Mouse (Mus musculus) hindbrain, embryonic 10.5 days (tissue): ENCODE measurements around the gene 0610010K14Rik. TPM values are rescaled to one million over a fixed set of nuclear protein-coding genes. Genes with fewer than 3 reads are reported as not detected.

Experiments
- DNase-seq: peaks from one replicate; pipeline ENCODE4 v3.0.0-alpha.2; 2017; ENCODE audit warnings: low spot score
- H3K27ac ChIP-seq: fragments of 300-500 bp; sonication (generic); 2 replicates; pipeline ENCODE4 v1.5.1; 2016; ENCODE audit warnings: mild to moderate bottlenecking, moderate library complexity
- H3K27me3 ChIP-seq: fragments of 300-500 bp; sonication (generic); 2 replicates; pipeline ENCODE4 v1.6.1; 2016; ENCODE audit warnings: mild to moderate bottlenecking; ENCODE audit not compliant: poor library complexity, insufficient read depth, severe bottlenecking
- H3K36me3 ChIP-seq: fragments of 300-500 bp; sonication (generic); 2 replicates; pipeline ENCODE4 v1.6.1; 2016; ENCODE audit warnings: mild to moderate bottlenecking, moderate library complexity
- H3K4me1 ChIP-seq: fragments of 300-500 bp; sonication (generic); replicated peaks from 2 replicates; pipeline ENCODE4 v1.6.1; 2016; ENCODE audit warnings: mild to moderate bottlenecking
- H3K4me3 ChIP-seq: fragments of 300-500 bp; sonication (generic); 2 replicates; pipeline ENCODE4 v1.5.1; 2016; ENCODE audit warnings: mild to moderate bottlenecking, moderate library complexity
- H3K9me3 ChIP-seq: fragments of 300-500 bp; sonication (generic); 2 replicates; pipeline ENCODE4 v1.6.1; 2016; ENCODE audit warnings: mild to moderate bottlenecking, moderate library complexity
- WGBS: fragments of 180-500 bp; shearing (Covaris S2); methylation state at CpG from one replicate; pipeline ENCODE4 v1.1.7; 2016; 5-methylcytosine and 5-hydroxymethylcytosine counted together
- polyA plus RNA-seq: library from polyadenylated mRNA; unstranded; fragments of >200 nt; fragmentation: Nextera tagmentation; extraction: Ambion mirVana; gene quantifications from 2 replicates; pipeline ENCODE4 v1.2.1, GENCODE M21; 2016

The 0610010K14Rik gene
- polyA plus RNA-seq, 1 experiment from 2014 or later: 261 TPM

GRCm38 (mm10) chr11:70220323-70220722 lies 17.4 kb downstream of the 0610010K14Rik start:
- peaks cover 48% of the 10 kb centered on the region for H3K4me1 ChIP-seq
- H3K27ac ChIP-seq: peak overlapping the region; percentile 93
- peaks cover 67% of the 10 kb centered on the region for H3K27me3 ChIP-seq
- no peaks in the 10 kb centered on the region for H3K9me3 ChIP-seq
- WGBS: 1% methylated on average over 24 of the region's 24 CpGs
- DNase-seq: no peak
- peaks cover 22% of the 10 kb centered on the region for H3K36me3 ChIP-seq
- H3K4me3 ChIP-seq: peak overlapping the region; percentile 73

- 56% methylated on average over 7 of the region's 7 CpGs for WGBS
- Histone ChIP-seq H3K4me3 (peak overlapping the region; percentile 73), H3K9me3 (no peaks in the 10 kb centered on the region), H3K4me1 (peaks cover 52% of the 10 kb centered on the region), H3K27me3 (peaks cover 67% of the 10 kb centered on the region), H3K36me3 (peaks cover 22% of the 10 kb centered on the region), H3K27ac (peak overlapping the region; percentile 93)
- no peak for DNase-seq
Measured at GRCm38 (mm10) chr11:70219873-70220272, 17.8 kb downstream of the 0610010K14Rik start.

- Histone ChIP-seq H3K4me1 (peaks cover 62% of the 10 kb centered on the region), H3K27me3 (peaks cover 67% of the 10 kb centered on the region), H3K36me3 (peaks cover 22% of the 10 kb centered on the region), H3K4me3 (peak overlapping the region; percentile 73), H3K27ac (0 out of 2 replicates have a peak overlapping the region, but pooled peaks have one; percentile 16), H3K9me3 (no peaks in the 10 kb centered on the region)
- WGBS: 88% methylated on average over 15 of the region's 15 CpGs
- no peak for DNase-seq
Measured at GRCm38 (mm10) chr11:70218741-70219470, 18.8 kb downstream of the 0610010K14Rik start.

GRCm38 (mm10) chr11:70218039-70218438 lies 19.7 kb downstream of the 0610010K14Rik start:
- peaks cover 69% of the 10 kb centered on the region for H3K27me3 ChIP-seq
- H3K4me3 ChIP-seq: no peak overlapping the region
- no peak overlapping the region for H3K27ac ChIP-seq
- H3K9me3 ChIP-seq: no peaks in the 10 kb centered on the region
- WGBS: 91% methylated on average over 4 of the region's 4 CpGs
- no peak for DNase-seq
- H3K36me3 ChIP-seq: peaks cover 22% of the 10 kb centered on the region
- peaks cover 66% of the 10 kb centered on the region for H3K4me1 ChIP-seq

- H3K27me3 ChIP-seq: peaks cover 73% of the 10 kb centered on the region
- 50% methylated on average over 3 of the region's 3 CpGs for WGBS
- H3K4me1 ChIP-seq: peaks cover 52% of the 10 kb centered on the region
- DNase-seq: no peak
- H3K4me3 ChIP-seq: no peak overlapping the region
- H3K9me3 ChIP-seq: no peaks in the 10 kb centered on the region
- peaks cover 22% of the 10 kb centered on the region for H3K36me3 ChIP-seq
- no peak overlapping the region for H3K27ac ChIP-seq
Measured at GRCm38 (mm10) chr11:70216103-70216502, 21.6 kb downstream of the 0610010K14Rik start.

GRCm38 (mm10) chr11:70215301-70215700 lies 22.4 kb downstream of the 0610010K14Rik start:
- DNase-seq: no peak
- peak overlapping the region; percentile 50 for H3K4me3 ChIP-seq
- 9% methylated on average over 22 of the region's 22 CpGs for WGBS

GRCm38 (mm10) chr11:70214856-70215209 lies 22.9 kb downstream of the 0610010K14Rik start:
- Histone ChIP-seq H3K27ac (no peak overlapping the region), H3K4me3 (peak overlapping the region; percentile 50), H3K9me3 (no peaks in the 10 kb centered on the region), H3K4me1 (peaks cover 41% of the 10 kb centered on the region), H3K36me3 (peaks cover 22% of the 10 kb centered on the region), H3K27me3 (peaks cover 73% of the 10 kb centered on the region)
- 2% methylated on average over 18 of the region's 18 CpGs for WGBS
- DNase-seq: no peak

More at GRCm38 (mm10) chr11:70215301-70215700, 22.4 kb downstream of the 0610010K14Rik start:
- no peak overlapping the region for H3K27ac ChIP-seq
- peaks cover 45% of the 10 kb centered on the region for H3K4me1 ChIP-seq
- H3K36me3 ChIP-seq: peaks cover 22% of the 10 kb centered on the region
- H3K27me3 ChIP-seq: peaks cover 73% of the 10 kb centered on the region
- H3K9me3 ChIP-seq: no peaks in the 10 kb centered on the region

- Histone ChIP-seq H3K36me3 (peaks cover 22% of the 10 kb centered on the region), H3K27ac (peak overlapping the region; percentile 60; the same call in 1 of the 2 replicates), H3K9me3 (no peaks in the 10 kb centered on the region), H3K4me1 (peaks cover 36% of the 10 kb centered on the region), H3K27me3 (peaks cover 73% of the 10 kb centered on the region), H3K4me3 (peak overlapping the region; percentile 50)
- under 1% methylated on average over 46 of the region's 46 CpGs for WGBS
- peak; percentile 52 for DNase-seq
Measured at GRCm38 (mm10) chr11:70214191-70214855, 23.4 kb downstream of the 0610010K14Rik start.

GRCm38 (mm10) chr11:70213736-70214135 lies 24.0 kb downstream of the 0610010K14Rik start:
- Histone ChIP-seq H3K27ac (0 out of 2 replicates have a peak overlapping the region, but pooled peaks have one; percentile 60), H3K9me3 (no peaks in the 10 kb centered on the region), H3K4me1 (peaks cover 30% of the 10 kb centered on the region), H3K36me3 (peaks cover 19% of the 10 kb centered on the region), H3K4me3 (peak overlapping the region; percentile 50), H3K27me3 (peaks cover 67% of the 10 kb centered on the region)
- no peak for DNase-seq
- WGBS: 6% methylated on average over 26 of the region's 26 CpGs

GRCm38 (mm10) chr11:70212896-70213295 lies 24.8 kb downstream of the 0610010K14Rik start:
- DNase-seq: peak; percentile 47
- peaks cover 25% of the 10 kb centered on the region for H3K4me1 ChIP-seq
- H3K27me3 ChIP-seq: peaks cover 61% of the 10 kb centered on the region
- H3K4me3 ChIP-seq: no peak overlapping the region
- no peak overlapping the region for H3K27ac ChIP-seq
- H3K36me3 ChIP-seq: peaks cover 11% of the 10 kb centered on the region
- no peaks in the 10 kb centered on the region for H3K9me3 ChIP-seq
- WGBS: 15% methylated on average over 9 of the region's 9 CpGs

- Histone ChIP-seq H3K4me3 (peak within 1 kb of the TSS; percentile 50; the same call in 1 of the 2 replicates), H3K27ac (no peak within 1 kb of the TSS), H3K27me3 (peaks cover 56% of the 10 kb centered on the region), H3K36me3 (peaks cover 7% of the 10 kb centered on the region), H3K9me3 (no peaks in the 10 kb centered on the region), H3K4me1 (peaks cover 25% of the 10 kb centered on the region)
- 68% methylated on average over 6 of the region's 6 CpGs for WGBS
- no peak for DNase-seq
Measured at GRCm38 (mm10) chr11:70212423-70212822, 25.3 kb downstream of the 0610010K14Rik start, which contains the start of gene Slc16a11. Gene Slc16a11, plus strand, starts transcription at chr11:70212752.

- Histone ChIP-seq H3K4me1 (peaks cover 25% of the 10 kb centered on the region), H3K36me3 (peaks cover 2% of the 10 kb centered on the region; the same call in 1 of the 2 replicates), H3K27ac (no peak overlapping the region), H3K27me3 (peaks cover 51% of the 10 kb centered on the region), H3K4me3 (no peak overlapping the region), H3K9me3 (no peaks in the 10 kb centered on the region)
- no peak for DNase-seq
- 82% methylated on average over 6 of the region's 6 CpGs for WGBS
Measured at GRCm38 (mm10) chr11:70211972-70212371, 25.7 kb downstream of the 0610010K14Rik start.

- no peaks in the 10 kb centered on the region for H3K9me3 ChIP-seq
- peaks cover 22% of the 10 kb centered on the region for H3K4me1 ChIP-seq
- no peak overlapping the region for H3K27ac ChIP-seq
- H3K27me3 ChIP-seq: peaks cover 38% of the 10 kb centered on the region
- WGBS: 86% methylated on average over 2 of the region's 2 CpGs
- H3K36me3 ChIP-seq: no peaks in the 10 kb centered on the region
- DNase-seq: no peak
- H3K4me3 ChIP-seq: no peak overlapping the region
Measured at GRCm38 (mm10) chr11:70210681-70211080, 27.0 kb downstream of the 0610010K14Rik start.
